Mouse (Mus musculus) C2C12 (cell line): ENCODE measurements at regions not wholly inside any gene's neighbourhood (a gene's known extent, or its start where the extent isn't known, plus 50 kb on each side); places are given as distances from the start of the nearest gene placed in this dataset.

Experiments
- CEBPB ChIP-seq: IDR thresholded peaks from one replicate; pipeline ENCODE4 v1.6.1; 2011; ENCODE audit warnings: low read depth, mild to moderate bottlenecking, control low read depth, moderate library complexity
- CTCF ChIP-seq: IDR thresholded peaks from one replicate; pipeline ENCODE4 v1.5.1; 2011; ENCODE audit not compliant: control insufficient read depth, insufficient read depth, insufficient read length
- FOSL1 ChIP-seq: IDR thresholded peaks from one replicate; pipeline ENCODE4 v1.8.0; 2011; ENCODE audit warnings: mild to moderate bottlenecking, low read length; ENCODE audit not compliant: poor library complexity, insufficient read depth, severe bottlenecking
- MAX ChIP-seq: IDR thresholded peaks from one replicate; pipeline ENCODE4 v1.6.1; 2011; ENCODE audit warnings: mild to moderate bottlenecking, control low read depth
- MYOD1 ChIP-seq: IDR thresholded peaks from one replicate; pipeline ENCODE4 v1.6.1; 2011; ENCODE audit warnings: low read depth; ENCODE audit not compliant: control insufficient read depth, insufficient read length
- MYOG ChIP-seq: IDR thresholded peaks from one replicate; pipeline ENCODE4 v1.6.1; 2011; ENCODE audit not compliant: control insufficient read depth, insufficient read length; ENCODE audit errors: extremely low read depth
- USF1 ChIP-seq: IDR thresholded peaks from one replicate; pipeline ENCODE4 v1.6.1; 2011; ENCODE audit warnings: low read depth, mild to moderate bottlenecking, control low read depth, moderate library complexity

DNA sequence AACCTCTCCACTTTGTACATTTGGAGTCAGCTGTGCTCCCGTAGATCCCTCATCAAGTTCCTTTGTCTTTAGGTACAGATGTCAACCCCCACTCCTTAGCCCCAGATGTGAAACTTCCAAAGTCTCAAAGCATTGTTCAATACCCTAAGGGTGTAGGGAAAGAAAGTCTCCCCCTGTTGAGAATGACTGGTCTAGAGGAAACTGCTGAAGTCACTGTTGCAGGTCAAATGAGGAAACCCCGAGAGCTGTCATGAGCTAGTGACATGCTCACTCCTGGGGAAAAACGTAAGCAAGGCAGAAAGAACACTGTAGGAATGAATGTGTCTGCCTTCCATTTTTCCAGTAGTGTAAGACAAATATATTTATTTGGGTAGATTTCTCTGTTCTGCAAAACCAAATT, 74.8 kb upstream of the Ralgapa2 start:
- TF ChIP-seq CTCF (no peak), CEBPB (no peak), MYOG (no peak), MAX (no peak), FOSL1 (no peak), USF1 (no peak), MYOD1 (no peak)
